Mouse (Mus musculus): ENCODE measurements around the gene Gsc. TPM values are rescaled to one million over a fixed set of nuclear protein-coding genes. Genes with fewer than 3 reads are reported as not detected.

The Gsc gene
- polyA plus RNA-seq, 1 experiment from 2014 or later = 1.0 TPM

Other genes with a start within 250 kb of the Gsc start
- 0.16 and 0.87 TPM in 2 replicates for gene Serpina3g, start 237.1 kb downstream of the Gsc start, polyA plus RNA-seq (2015; fragmentation: Nextera tagmentation; extraction: Ambion mirVana)
- not detected in 2 replicates for gene Serpina3i, start 210.2 kb downstream of the Gsc start, polyA plus RNA-seq (2015; fragmentation: Nextera tagmentation; extraction: Ambion mirVana)
- not detected in 2 replicates for gene Serpina3j, start 158.8 kb downstream of the Gsc start, polyA plus RNA-seq (2015; fragmentation: Nextera tagmentation; extraction: Ambion mirVana)
- gene Serpina3k, start 134.8 kb downstream of the Gsc start, polyA plus RNA-seq (2015; fragmentation: Nextera tagmentation; extraction: Ambion mirVana) = not detected in 2 replicates
- not detected in 2 replicates for gene Serpina3m, start 134.8 kb downstream of the Gsc start, polyA plus RNA-seq (2015; fragmentation: Nextera tagmentation; extraction: Ambion mirVana)
- 0.32 and 1.4 TPM in 2 replicates for gene Serpina3n, start 66.6 kb downstream of the Gsc start, polyA plus RNA-seq (2015; fragmentation: Nextera tagmentation; extraction: Ambion mirVana)

All from midbrain, embryonic 16.5 days (tissue).